Mouse (Mus musculus) forebrain, embryonic 11.5 days (tissue): ENCODE data around the gene Lpcat4. TPM values are rescaled to one million over a fixed set of nuclear protein-coding genes. Genes with fewer than 3 reads are reported as not detected.

ENCODE experiments used
- ATAC-seq: fragments of 200-750 bp; cut with Nextera tagmentation; replicated peaks from 2 replicates; pipeline ENCODE4 v1.8.0; 2017; ENCODE audit warnings: moderate TSS enrichment; ENCODE audit not compliant: low FRiP score
- DNase-seq: peaks from one replicate; pipeline ENCODE4 v3.0.0-alpha.2; 2017; ENCODE audit warnings: low spot score
- H3K27ac ChIP-seq: fragments of 300-500 bp; sonication (generic); 2 replicates; pipeline ENCODE4 v1.5.1; 2014; ENCODE audit warnings: low read depth, low read length
- H3K27me3 ChIP-seq: fragments of 300-500 bp; sonication (generic); 2 replicates; pipeline ENCODE4 v1.6.1; 2014; ENCODE audit warnings: mild to moderate bottlenecking, low read length, mixed read lengths; ENCODE audit not compliant: control insufficient read depth, insufficient read depth
- H3K36me3 ChIP-seq: fragments of 300-500 bp; sonication (generic); 2 replicates; pipeline ENCODE4 v1.6.1; 2014; ENCODE audit warnings: mild to moderate bottlenecking, low read length, moderate library complexity, mixed read lengths; ENCODE audit not compliant: control insufficient read depth, insufficient read depth
- H3K4me1 ChIP-seq: fragments of 300-500 bp; sonication (generic); replicated peaks from 2 replicates; pipeline ENCODE4 v1.6.1; 2014; ENCODE audit warnings: low read length, mixed read lengths; ENCODE audit not compliant: control insufficient read depth, insufficient read depth
- H3K4me2 ChIP-seq: fragments of 300-500 bp; sonication (generic); 2 replicates; pipeline ENCODE4 v1.6.1; 2014; ENCODE audit warnings: low read depth, mild to moderate bottlenecking, low read length, moderate library complexity, mixed read lengths; ENCODE audit not compliant: severe bottlenecking
- H3K4me3 ChIP-seq: fragments of 300-500 bp; sonication (generic); 2 replicates; pipeline ENCODE4 v1.5.1; 2014; ENCODE audit warnings: low read depth, low read length
- H3K9ac ChIP-seq: fragments of 300-500 bp; sonication (generic); 2 replicates; pipeline ENCODE4 v1.6.1; 2014; ENCODE audit warnings: low read length
- H3K9me3 ChIP-seq: fragments of 300-500 bp; sonication (generic); 2 replicates; pipeline ENCODE4 v1.6.1; 2016; ENCODE audit warnings: low read length, mixed read lengths; ENCODE audit not compliant: control insufficient read depth
- WGBS: fragments of 180-500 bp; shearing (Covaris S2); extraction: QIAGEN DNeasy Blood & Tissue Kit; methylation state at CpG from one replicate; pipeline ENCODE4 v1.1.7; 2014; 5-methylcytosine and 5-hydroxymethylcytosine counted together
- polyA plus RNA-seq: library from polyadenylated mRNA; unstranded; fragments of >200 nt; fragmentation: Nextera tagmentation; extraction: Ambion mirVana; gene quantifications from 2 replicates; pipeline ENCODE4 v1.2.1, GENCODE M21; 2014

Gene Lpcat4
- polyA plus RNA-seq, 1 experiment from 2014 or later, result 14.2 TPM

GRCm38 (mm10) chr2:112224356-112224755, 14.9 kb upstream of the Lpcat4 start:
- WGBS, result 71% methylated on average over 4 of the region's 4 CpGs
- no peaks in the 10 kb centered on the region for H3K4me1 ChIP-seq

GRCm38 (mm10) chr2:112232623-112233022, 6.6 kb upstream of the Lpcat4 start:
- no peak for DNase-seq
- no peak for ATAC-seq
- Histone ChIP-seq H3K4me3 (no peak overlapping the region), H3K4me1 (no peaks in the 10 kb centered on the region), H3K27ac (no peak overlapping the region), H3K36me3 (no peaks in the 10 kb centered on the region), H3K9me3 (no peaks in the 10 kb centered on the region), H3K4me2 (no peak overlapping the region), H3K9ac (no peak overlapping the region), H3K27me3 (no peaks in the 10 kb centered on the region)
- 84% methylated on average over 1 of the region's 1 CpGs for WGBS

More at GRCm38 (mm10) chr2:112224356-112224755, 14.9 kb upstream of the Lpcat4 start:
- no peak for ATAC-seq
- Histone ChIP-seq H3K4me3 (no peak overlapping the region), H3K9ac (no peak overlapping the region), H3K9me3 (no peaks in the 10 kb centered on the region), H3K36me3 (no peaks in the 10 kb centered on the region), H3K27me3 (no peaks in the 10 kb centered on the region), H3K27ac (no peak overlapping the region), H3K4me2 (no peak overlapping the region)
- no peak for DNase-seq

GRCm38 (mm10) chr2:112236620-112237019, 2.6 kb upstream of the Lpcat4 start:
- 83% methylated on average over 2 of the region's 2 CpGs for WGBS
- Histone ChIP-seq H3K4me3 (no peak overlapping the region), H3K9me3 (no peaks in the 10 kb centered on the region), H3K4me1 (no peaks in the 10 kb centered on the region; the same call in none of the 2 replicates), H3K36me3 (no peaks in the 10 kb centered on the region), H3K4me2 (no peak overlapping the region), H3K27ac (no peak overlapping the region), H3K9ac (no peak overlapping the region), H3K27me3 (no peaks in the 10 kb centered on the region)
- DNase-seq (peak; percentile 42), ATAC-seq (no peak)

GRCm38 (mm10) chr2:112238006-112238405, 1.3 kb upstream of the Lpcat4 start:
- no peak for DNase-seq
- H3K9me3 ChIP-seq, result no peaks in the 10 kb centered on the region
- WGBS, result 7% methylated on average over 4 of the region's 4 CpGs
- no peaks in the 10 kb centered on the region for H3K27me3 ChIP-seq
- no peak overlapping the region for H3K4me2 ChIP-seq
- H3K4me1 ChIP-seq, result no peaks in the 10 kb centered on the region; the same call in none of the 2 replicates
- no peak overlapping the region for H3K27ac ChIP-seq
- no peak for ATAC-seq
- H3K4me3 ChIP-seq, result no peak overlapping the region
- no peaks in the 10 kb centered on the region for H3K36me3 ChIP-seq
- H3K9ac ChIP-seq, result no peak overlapping the region

- Histone ChIP-seq H3K27ac (peak overlapping the region; percentile 93), H3K27me3 (no peaks in the 10 kb centered on the region), H3K4me2 (peak overlapping the region; percentile 81), H3K4me1 (no peaks in the 10 kb centered on the region; the same call in none of the 2 replicates), H3K4me3 (peak overlapping the region; percentile 63), H3K36me3 (no peaks in the 10 kb centered on the region), H3K9ac (peak overlapping the region; percentile 80), H3K9me3 (no peaks in the 10 kb centered on the region)
- peak; percentile 71 for DNase-seq
- under 1% methylated on average over 27 of the region's 28 CpGs for WGBS
- peak; percentile 70 for ATAC-seq
These were observed 860 bp downstream of the Lpcat4 start for GRCm38 (mm10) chr2:112239935-112240721.

- ATAC-seq (no peak), DNase-seq (no peak)
- Histone ChIP-seq H3K4me2 (no peak overlapping the region), H3K27ac (no peak overlapping the region), H3K4me1 (no peaks in the 10 kb centered on the region; the same call in none of the 2 replicates), H3K9me3 (no peaks in the 10 kb centered on the region), H3K27me3 (no peaks in the 10 kb centered on the region), H3K9ac (no peak overlapping the region), H3K36me3 (no peaks in the 10 kb centered on the region), H3K4me3 (no peak overlapping the region)
- WGBS, result 82% methylated on average over 14 of the region's 14 CpGs
These were observed 2.5 kb downstream of the Lpcat4 start for GRCm38 (mm10) chr2:112241787-112242186.

GRCm38 (mm10) chr2:112245307-112245706, 6.0 kb downstream of the Lpcat4 start:
- Histone ChIP-seq H3K4me1 (no peaks in the 10 kb centered on the region; the same call in none of the 2 replicates), H3K4me3 (no peak overlapping the region), H3K9ac (no peak overlapping the region), H3K9me3 (no peaks in the 10 kb centered on the region), H3K27ac (no peak overlapping the region), H3K4me2 (no peak overlapping the region), H3K36me3 (no peaks in the 10 kb centered on the region), H3K27me3 (no peaks in the 10 kb centered on the region)
- 89% methylated on average over 5 of the region's 5 CpGs for WGBS
- ATAC-seq (no peak), DNase-seq (no peak)

GRCm38 (mm10) chr2:112246193-112246592, 6.9 kb downstream of the Lpcat4 start:
- 87% methylated on average over 6 of the region's 6 CpGs for WGBS
- ATAC-seq (no peak), DNase-seq (no peak)
- no peaks in the 10 kb centered on the region for H3K9me3 ChIP-seq
- no peaks in the 10 kb centered on the region for H3K36me3 ChIP-seq
- H3K4me2 ChIP-seq, result no peak overlapping the region
- H3K27me3 ChIP-seq, result no peaks in the 10 kb centered on the region
- no peak overlapping the region for H3K4me3 ChIP-seq
- no peaks in the 10 kb centered on the region; the same call in 1 of the 2 replicates for H3K4me1 ChIP-seq
- no peak overlapping the region for H3K27ac ChIP-seq
- no peak overlapping the region for H3K9ac ChIP-seq

GRCm38 (mm10) chr2:112247323-112247722, 8.1 kb downstream of the Lpcat4 start:
- Histone ChIP-seq H3K4me1 (no peaks in the 10 kb centered on the region), H3K4me3 (no peak overlapping the region), H3K4me2 (no peak overlapping the region), H3K27ac (no peak overlapping the region), H3K9me3 (no peaks in the 10 kb centered on the region), H3K9ac (no peak overlapping the region), H3K27me3 (no peaks in the 10 kb centered on the region), H3K36me3 (no peaks in the 10 kb centered on the region)
- no peak for ATAC-seq
- DNase-seq, result no peak
- 87% methylated on average over 10 of the region's 10 CpGs for WGBS
